Mouse (Mus musculus): ENCODE measurements at regions not wholly inside any gene's neighbourhood (a gene's known extent, or its start where the extent isn't known, plus 50 kb on each side); places are given as distances from the start of the nearest gene placed in this dataset.

DNA sequence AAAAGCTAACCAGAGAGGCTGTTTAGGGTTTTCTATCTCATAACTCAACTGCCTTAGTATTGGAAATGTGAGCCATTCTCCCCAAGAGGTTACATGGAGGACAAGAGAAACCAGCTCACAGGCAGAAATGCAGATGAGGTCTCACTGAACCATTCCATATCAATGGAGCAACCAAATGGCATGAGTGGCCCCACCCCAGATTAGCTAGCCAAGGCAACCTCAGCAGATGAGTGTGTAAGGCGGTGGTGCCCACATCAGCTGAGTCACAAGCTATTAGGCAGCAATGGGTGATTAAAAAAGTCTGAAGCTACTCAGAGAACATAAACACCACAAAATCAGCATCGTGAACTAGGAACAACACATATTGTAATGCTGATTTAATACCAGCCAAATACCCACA, 133.2 kb downstream of the Lpin1 start:
- Histone ChIP-seq H3K27me3 (replicated peaks; ENCODE audit: control insufficient read depth, insufficient read depth, low read length) (no peaks in the 10 kb centered on the region), H3K27ac (ENCODE audit: low read depth, low read length) (no peak overlapping the region), H3K36me3 (ENCODE audit: control insufficient read depth, insufficient read depth, low read length) (no peaks in the 10 kb centered on the region), H3K4me1 (ENCODE audit: control insufficient read depth, insufficient read depth, low read length) (no peaks in the 10 kb centered on the region), H3K9me3 (replicated peaks; ENCODE audit: control insufficient read depth, low read length) (no peaks in the 10 kb centered on the region), H3K9ac (ENCODE audit: low read length) (no peak overlapping the region), H3K4me3 (ENCODE audit: low read depth, low read length) (no peak overlapping the region), H3K4me2 (ENCODE audit: low read length) (no peak overlapping the region)
- WGBS, result 82% methylated on average over 2 of the region's 2 CpGs
- DNase-seq (ENCODE audit: low spot score), result no peak
- ATAC-seq, result no peak

- H3K4me1 ChIP-seq (ENCODE audit: control insufficient read depth, insufficient read depth, low read length), result no peaks in the 10 kb centered on the region
- H3K36me3 ChIP-seq (ENCODE audit: control insufficient read depth, insufficient read depth, low read length), result no peaks in the 10 kb centered on the region
- H3K9ac ChIP-seq (ENCODE audit: low read length), result no peak overlapping the region
- no peaks in the 10 kb centered on the region for H3K27me3 ChIP-seq (replicated peaks; ENCODE audit: control insufficient read depth, insufficient read depth, low read length)
- DNase-seq (ENCODE audit: low spot score), result peak; percentile 52
- no peaks in the 10 kb centered on the region for H3K9me3 ChIP-seq (replicated peaks; ENCODE audit: control insufficient read depth, low read length)
- WGBS, result 81% methylated on average over 4 of the region's 4 CpGs
- no peak for ATAC-seq
- no peak overlapping the region for H3K4me3 ChIP-seq (ENCODE audit: low read depth, low read length)
- H3K4me2 ChIP-seq (ENCODE audit: low read length), result no peak overlapping the region
- H3K27ac ChIP-seq (ENCODE audit: low read depth, low read length), result no peak overlapping the region
These were observed 136.2 kb downstream of the Lpin1 start for GRCm38 (mm10) chr12:16474361-16475080.

DNA sequence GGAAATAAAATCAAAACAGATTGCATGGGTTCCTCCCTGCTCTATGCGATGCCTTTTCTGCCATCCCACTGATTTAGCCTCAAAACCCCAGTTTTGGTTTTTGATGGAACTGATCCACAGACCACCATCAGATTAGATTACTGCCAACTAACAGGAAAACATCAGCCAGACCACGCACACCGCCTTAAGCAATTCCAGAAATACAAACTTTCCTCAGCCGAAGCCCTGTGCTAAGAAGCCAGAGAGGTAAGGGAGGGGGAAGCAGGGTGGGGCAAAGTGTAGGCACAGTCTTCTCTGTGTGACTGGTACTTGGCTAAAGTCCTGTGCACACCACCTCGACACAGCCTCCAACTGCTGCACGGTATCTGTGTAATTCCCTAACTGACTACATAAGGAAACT, 153.3 kb downstream of the Lpin1 start:
- Histone ChIP-seq H3K4me1 (ENCODE audit: control insufficient read depth, insufficient read depth, low read length) (no peaks in the 10 kb centered on the region), H3K27ac (ENCODE audit: low read depth, low read length) (no peak overlapping the region), H3K9me3 (replicated peaks; ENCODE audit: control insufficient read depth, low read length) (no peaks in the 10 kb centered on the region), H3K36me3 (ENCODE audit: control insufficient read depth, insufficient read depth, low read length) (no peaks in the 10 kb centered on the region), H3K4me2 (ENCODE audit: low read length) (no peak overlapping the region), H3K9ac (ENCODE audit: low read length) (no peak overlapping the region), H3K27me3 (replicated peaks; ENCODE audit: control insufficient read depth, insufficient read depth, low read length) (no peaks in the 10 kb centered on the region), H3K4me3 (ENCODE audit: low read depth, low read length) (no peak overlapping the region)
- no peak for DNase-seq (ENCODE audit: low spot score)
- no peak for ATAC-seq
- WGBS, result 95% methylated on average over 6 of the region's 6 CpGs

- Histone ChIP-seq H3K9me3 (replicated peaks; ENCODE audit: control insufficient read depth, low read length) (no peaks in the 10 kb centered on the region), H3K9ac (ENCODE audit: low read length) (no peak overlapping the region), H3K27me3 (replicated peaks; ENCODE audit: control insufficient read depth, insufficient read depth, low read length) (no peaks in the 10 kb centered on the region), H3K4me2 (ENCODE audit: low read length) (no peak overlapping the region), H3K4me3 (ENCODE audit: low read depth, low read length) (no peak overlapping the region), H3K27ac (ENCODE audit: low read depth, low read length) (no peak overlapping the region), H3K36me3 (ENCODE audit: control insufficient read depth, insufficient read depth, low read length) (no peaks in the 10 kb centered on the region), H3K4me1 (ENCODE audit: control insufficient read depth, insufficient read depth, low read length) (no peaks in the 10 kb centered on the region)
- DNase-seq (ENCODE audit: low spot score) (no peak), ATAC-seq (no peak)
- 65% methylated on average over 3 of the region's 3 CpGs for WGBS
These were observed 159.9 kb downstream of the Lpin1 start for GRCm38 (mm10) chr12:16450771-16451435.

GRCm38 (mm10) chr12:16438717-16439116, 172.0 kb downstream of the Lpin1 start:
- no peak for DNase-seq (ENCODE audit: low spot score)
- Histone ChIP-seq H3K9ac (ENCODE audit: low read length) (no peak overlapping the region), H3K4me2 (ENCODE audit: low read length) (no peak overlapping the region), H3K9me3 (replicated peaks; ENCODE audit: control insufficient read depth, low read length) (no peaks in the 10 kb centered on the region), H3K27me3 (replicated peaks; ENCODE audit: control insufficient read depth, insufficient read depth, low read length) (no peaks in the 10 kb centered on the region), H3K27ac (ENCODE audit: low read depth, low read length) (no peak overlapping the region), H3K4me1 (ENCODE audit: control insufficient read depth, insufficient read depth, low read length) (peaks cover 6% of the 10 kb centered on the region; the same call in 1 of the 2 replicates), H3K36me3 (ENCODE audit: control insufficient read depth, insufficient read depth, low read length) (no peaks in the 10 kb centered on the region), H3K4me3 (ENCODE audit: low read depth, low read length) (no peak overlapping the region)
- WGBS, result 91% methylated on average over 5 of the region's 5 CpGs
- no peak for ATAC-seq

GRCm38 (mm10) chr12:16436961-16437360, 173.8 kb downstream of the Lpin1 start:
- no peak for DNase-seq (ENCODE audit: low spot score)
- ATAC-seq, result no peak
- WGBS, result 95% methylated on average over 1 of the region's 1 CpGs

GRCm38 (mm10) chr12:16436255-16436654, 174.5 kb downstream of the Lpin1 start:
- Histone ChIP-seq H3K4me1 (ENCODE audit: control insufficient read depth, insufficient read depth, low read length) (peaks cover 6% of the 10 kb centered on the region; the same call in 1 of the 2 replicates), H3K4me3 (ENCODE audit: low read depth, low read length) (no peak overlapping the region), H3K27me3 (replicated peaks; ENCODE audit: control insufficient read depth, insufficient read depth, low read length) (no peaks in the 10 kb centered on the region), H3K36me3 (ENCODE audit: control insufficient read depth, insufficient read depth, low read length) (no peaks in the 10 kb centered on the region), H3K9me3 (replicated peaks; ENCODE audit: control insufficient read depth, low read length) (no peaks in the 10 kb centered on the region), H3K27ac (ENCODE audit: low read depth, low read length) (no peak overlapping the region), H3K9ac (ENCODE audit: low read length) (no peak overlapping the region), H3K4me2 (ENCODE audit: low read length) (no peak overlapping the region)
- WGBS, result 97% methylated on average over 1 of the region's 1 CpGs
- ATAC-seq, result no peak
- no peak for DNase-seq (ENCODE audit: low spot score)

More at GRCm38 (mm10) chr12:16436961-16437360, 173.8 kb downstream of the Lpin1 start:
- Histone ChIP-seq H3K27me3 (replicated peaks; ENCODE audit: control insufficient read depth, insufficient read depth, low read length) (no peaks in the 10 kb centered on the region), H3K27ac (ENCODE audit: low read depth, low read length) (no peak overlapping the region), H3K4me1 (ENCODE audit: control insufficient read depth, insufficient read depth, low read length) (peaks cover 6% of the 10 kb centered on the region; the same call in 1 of the 2 replicates), H3K9ac (ENCODE audit: low read length) (no peak overlapping the region), H3K9me3 (replicated peaks; ENCODE audit: control insufficient read depth, low read length) (no peaks in the 10 kb centered on the region), H3K36me3 (ENCODE audit: control insufficient read depth, insufficient read depth, low read length) (no peaks in the 10 kb centered on the region), H3K4me3 (ENCODE audit: low read depth, low read length) (no peak overlapping the region), H3K4me2 (ENCODE audit: low read length) (no peak overlapping the region)

DNA sequence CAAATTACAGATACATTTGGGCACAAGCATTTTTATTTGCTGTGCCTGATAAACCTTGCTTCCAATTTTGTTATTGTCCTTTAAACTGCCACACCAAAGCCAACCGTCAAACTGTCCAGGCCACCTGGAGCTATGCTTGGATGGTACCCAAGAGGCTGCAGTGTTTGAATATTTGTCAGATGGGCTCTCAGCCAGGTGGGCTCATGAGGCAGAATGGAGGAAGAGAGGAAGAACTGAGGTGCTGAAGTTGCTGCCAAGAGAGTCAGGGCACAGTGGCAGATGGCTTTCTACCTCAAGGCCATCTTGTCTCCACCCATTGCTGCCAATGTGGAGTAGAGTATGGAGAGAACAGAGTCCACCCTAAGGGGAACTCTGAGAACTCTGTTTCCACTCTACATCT, 176.0 kb downstream of the Lpin1 start:
- H3K4me1 ChIP-seq (ENCODE audit: control insufficient read depth, insufficient read depth, low read length), result peaks cover 6% of the 10 kb centered on the region; the same call in 1 of the 2 replicates
- DNase-seq (ENCODE audit: low spot score), result peak; percentile 54
- H3K4me3 ChIP-seq (ENCODE audit: low read depth, low read length), result no peak overlapping the region
- H3K9me3 ChIP-seq (replicated peaks; ENCODE audit: control insufficient read depth, low read length), result no peaks in the 10 kb centered on the region
- WGBS, result 41% methylated on average over 1 of the region's 1 CpGs
- H3K27ac ChIP-seq (ENCODE audit: low read depth, low read length), result no peak overlapping the region
- no peaks in the 10 kb centered on the region for H3K36me3 ChIP-seq (ENCODE audit: control insufficient read depth, insufficient read depth, low read length)
- peak; percentile 61; the same call in 1 of the 2 replicates for ATAC-seq
- H3K27me3 ChIP-seq (replicated peaks; ENCODE audit: control insufficient read depth, insufficient read depth, low read length), result no peaks in the 10 kb centered on the region
- H3K9ac ChIP-seq (ENCODE audit: low read length), result no peak overlapping the region
- H3K4me2 ChIP-seq (ENCODE audit: low read length), result no peak overlapping the region

DNA sequence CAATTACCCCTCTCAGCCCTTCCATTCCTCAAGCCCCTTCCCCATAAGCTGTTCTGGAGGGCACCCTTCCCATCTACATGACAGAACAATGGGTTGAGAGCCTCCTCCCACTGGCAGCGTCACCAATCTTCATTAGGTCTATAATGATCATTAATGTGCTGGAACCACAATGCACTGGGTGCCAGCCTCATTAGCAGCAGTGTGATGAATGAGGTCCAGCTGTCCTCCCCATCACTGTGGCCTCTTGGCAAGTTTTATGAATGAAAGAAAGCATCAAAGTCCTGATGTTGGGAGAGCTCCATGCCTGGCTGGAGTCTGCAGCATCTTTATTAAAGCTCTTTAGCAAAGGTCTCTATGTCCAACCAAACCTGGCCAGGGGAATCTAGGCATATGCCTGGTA, 176.5 kb downstream of the Lpin1 start:
- no peak overlapping the region for H3K4me2 ChIP-seq (ENCODE audit: low read length)
- no peak overlapping the region for H3K27ac ChIP-seq (ENCODE audit: low read depth, low read length)
- H3K4me1 ChIP-seq (ENCODE audit: control insufficient read depth, insufficient read depth, low read length), result peaks cover 6% of the 10 kb centered on the region; the same call in 1 of the 2 replicates
- WGBS, result 13% methylated on average over 1 of the region's 1 CpGs
- H3K27me3 ChIP-seq (replicated peaks; ENCODE audit: control insufficient read depth, insufficient read depth, low read length), result no peaks in the 10 kb centered on the region
- ATAC-seq (peak; percentile 90), DNase-seq (ENCODE audit: low spot score) (peak; percentile 79)
- H3K9ac ChIP-seq (ENCODE audit: low read length), result no peak overlapping the region
- H3K36me3 ChIP-seq (ENCODE audit: control insufficient read depth, insufficient read depth, low read length), result no peaks in the 10 kb centered on the region
- no peak overlapping the region for H3K4me3 ChIP-seq (ENCODE audit: low read depth, low read length)
- H3K9me3 ChIP-seq (replicated peaks; ENCODE audit: control insufficient read depth, low read length), result no peaks in the 10 kb centered on the region

All from forebrain, embryonic 14.5 days (tissue).